Mouse (Mus musculus): ENCODE results near the gene Cmtm2a. TPM values are rescaled to one million over a fixed set of nuclear protein-coding genes. Genes with fewer than 3 reads are reported as not detected.
"Not testable (repeated sequence)": the region's sequence is repeated elsewhere in the genome, so short reads cannot be mapped to it uniquely, and the experiment has no call there.

The Cmtm2a gene
- polyA plus RNA-seq, 1 experiment from 2014 or later: not detected

DNA sequence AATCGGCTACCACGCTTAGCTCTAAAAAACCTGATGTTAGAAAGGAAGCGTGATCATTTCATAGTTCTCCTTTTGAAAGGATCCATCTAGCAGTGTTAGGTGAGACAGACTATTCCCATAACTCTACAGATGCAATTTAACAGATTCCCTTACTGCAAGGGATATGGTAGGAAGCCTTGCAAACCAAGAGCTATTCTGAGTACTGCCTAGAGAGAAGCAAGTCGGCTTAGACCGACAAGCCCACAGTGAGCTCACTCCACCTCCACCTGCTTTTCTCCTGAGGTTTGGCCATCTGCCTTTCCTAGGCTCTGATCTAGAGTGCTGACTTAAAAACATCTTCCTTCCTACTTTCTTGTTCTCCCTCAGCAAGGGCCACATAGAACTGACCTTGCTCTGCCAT lies 31.2 kb downstream of the Cmtm2a start:
- H3K9me3 ChIP-seq (replicated peaks; ENCODE audit: control insufficient read depth, low read length); H3K4me2 ChIP-seq (ENCODE audit: low read length); H3K4me1 ChIP-seq (ENCODE audit: control insufficient read depth, insufficient read depth, low read length); H3K9ac ChIP-seq (ENCODE audit: low read length); DNase-seq (ENCODE audit: low spot score); H3K27me3 ChIP-seq (replicated peaks; ENCODE audit: control insufficient read depth, insufficient read depth, low read length); H3K27ac ChIP-seq (ENCODE audit: low read depth, low read length); ATAC-seq; H3K4me3 ChIP-seq (ENCODE audit: low read depth, low read length): not testable (repeated sequence)
- 98% methylated on average over 5 of the region's 5 CpGs for WGBS
- H3K36me3 ChIP-seq (ENCODE audit: control insufficient read depth, insufficient read depth, low read length): peaks cover 26% of the 10 kb centered on the region

DNA sequence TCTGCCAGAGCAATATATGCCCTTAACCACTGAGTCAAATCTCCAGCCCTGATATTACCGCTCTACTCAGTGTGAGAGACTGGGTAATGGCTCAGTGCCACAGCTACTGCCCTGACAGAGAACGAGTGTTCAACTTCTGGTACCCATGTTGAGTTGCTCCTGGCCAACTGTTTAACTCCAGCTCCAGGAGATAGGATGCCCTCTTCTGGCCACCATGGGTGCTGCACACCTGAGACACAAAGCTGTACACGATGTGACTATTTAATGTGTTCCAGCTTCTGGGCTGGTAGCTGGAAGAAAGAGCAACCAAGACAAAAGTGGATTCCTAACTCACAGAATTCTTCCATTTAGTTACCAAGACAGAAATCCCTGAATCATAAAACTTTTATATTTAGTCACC lies 40.0 kb downstream of the Cmtm2a start:
- peak; percentile 10 for DNase-seq (ENCODE audit: low spot score)

DNA sequence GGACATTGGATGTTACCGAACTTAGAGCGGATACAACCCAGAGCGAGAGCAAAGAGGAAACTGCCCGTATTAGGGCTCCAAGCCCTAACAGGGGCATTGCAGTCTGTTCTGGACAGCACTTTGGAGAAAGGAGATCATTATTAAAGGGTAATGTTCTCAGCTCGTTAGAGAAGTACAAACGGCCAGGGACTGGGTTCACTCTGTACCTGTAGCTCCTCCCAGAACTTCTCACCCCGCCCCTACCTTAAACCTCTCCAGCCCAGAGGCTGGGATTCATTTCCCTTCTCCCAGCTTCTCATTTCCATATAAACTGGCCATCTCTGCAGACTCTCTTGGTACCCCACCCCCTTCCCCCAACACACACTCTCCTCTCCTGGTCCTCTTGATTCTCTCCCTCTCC lies 41.5 kb downstream of the Cmtm2a start:
- Histone ChIP-seq H3K4me1 (ENCODE audit: control insufficient read depth, insufficient read depth, low read length) (peaks cover 11% of the 10 kb centered on the region), H3K4me2 (ENCODE audit: low read length) (peak overlapping the region; percentile 78), H3K27ac (ENCODE audit: low read depth, low read length) (no peak overlapping the region), H3K9me3 (replicated peaks; ENCODE audit: control insufficient read depth, low read length) (no peaks in the 10 kb centered on the region), H3K9ac (ENCODE audit: low read length) (peak overlapping the region; percentile 71), H3K27me3 (replicated peaks; ENCODE audit: control insufficient read depth, insufficient read depth, low read length) (no peaks in the 10 kb centered on the region), H3K36me3 (ENCODE audit: control insufficient read depth, insufficient read depth, low read length) (no peaks in the 10 kb centered on the region), H3K4me3 (ENCODE audit: low read depth, low read length) (peak overlapping the region; percentile 62)
- under 1% methylated on average over 7 of the region's 7 CpGs for WGBS
- DNase-seq (ENCODE audit: low spot score) (peak; percentile 6), ATAC-seq (no peak)

More for the DNA sequence above, 40.0 kb downstream of the Cmtm2a start:
- no peak for ATAC-seq
- H3K36me3 ChIP-seq (ENCODE audit: control insufficient read depth, insufficient read depth, low read length): peaks cover 1% of the 10 kb centered on the region; the same call in 1 of the 2 replicates
- H3K9me3 ChIP-seq (replicated peaks; ENCODE audit: control insufficient read depth, low read length): no peaks in the 10 kb centered on the region
- H3K4me1 ChIP-seq (ENCODE audit: control insufficient read depth, insufficient read depth, low read length): peaks cover 5% of the 10 kb centered on the region; the same call in 1 of the 2 replicates
- no peak overlapping the region for H3K4me2 ChIP-seq (ENCODE audit: low read length)
- H3K9ac ChIP-seq (ENCODE audit: low read length): no peak overlapping the region
- H3K4me3 ChIP-seq (ENCODE audit: low read depth, low read length): no peak overlapping the region
- H3K27me3 ChIP-seq (replicated peaks; ENCODE audit: control insufficient read depth, insufficient read depth, low read length): no peaks in the 10 kb centered on the region
- H3K27ac ChIP-seq (ENCODE audit: low read depth, low read length): no peak overlapping the region
- WGBS: 87% methylated on average over 3 of the region's 3 CpGs

DNA sequence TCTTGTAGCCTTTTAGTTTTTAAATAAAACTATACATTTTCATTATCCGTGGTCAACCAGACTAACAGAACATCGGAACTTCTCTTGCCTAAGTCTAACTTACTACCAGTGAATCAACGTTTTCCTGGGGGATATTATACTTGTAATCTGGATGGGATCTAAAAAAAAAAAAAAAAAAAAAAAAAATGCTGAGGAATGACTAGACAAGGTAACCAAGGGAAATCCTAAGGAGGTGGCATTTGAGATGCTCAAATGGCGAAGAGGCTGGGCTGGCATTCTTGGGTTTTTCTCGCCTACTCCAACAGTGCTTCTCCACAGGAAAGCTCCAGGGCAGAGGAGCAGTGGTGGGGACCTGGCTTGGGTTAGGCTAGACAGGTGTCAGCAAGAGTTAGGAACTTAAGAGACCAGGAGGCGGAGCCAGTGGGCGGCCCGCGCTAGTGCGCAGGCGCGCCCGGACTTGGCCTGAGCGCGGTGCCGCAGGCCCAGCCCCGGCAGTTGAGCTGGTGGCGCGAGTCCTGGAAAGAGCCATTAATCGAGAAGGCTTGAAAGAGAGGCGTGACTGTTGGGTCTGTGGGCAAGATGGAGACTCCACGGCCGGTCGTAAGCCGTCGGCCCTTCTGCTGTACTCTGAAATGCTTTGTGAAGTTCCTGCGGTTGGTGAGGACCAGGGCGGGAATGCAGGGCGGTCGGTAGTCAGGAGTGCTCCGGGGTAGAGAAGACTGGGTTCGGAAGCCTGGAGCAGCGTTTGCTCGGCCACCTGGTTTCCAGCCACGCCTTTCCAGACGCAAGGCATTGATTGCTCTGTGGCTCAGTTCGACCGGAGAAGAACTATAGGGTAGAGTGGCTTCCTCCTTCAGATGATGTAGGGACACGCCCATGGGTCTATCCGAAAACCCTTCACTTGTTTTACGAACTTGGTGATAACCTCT lies 42.3 kb downstream of the Cmtm2a start, which contains the start of gene Cklf:
Gene Cklf (plus strand): TSS at position 423 of the 929 bp plus-strand sequence.
- H3K9me3 ChIP-seq (replicated peaks; ENCODE audit: control insufficient read depth, low read length): no peaks in the 10 kb centered on the region
- H3K4me3 ChIP-seq (ENCODE audit: low read depth, low read length): peak within 1 kb of the TSS; percentile 62
- DNase-seq (ENCODE audit: low spot score): peak; percentile 93
- H3K36me3 ChIP-seq (ENCODE audit: control insufficient read depth, insufficient read depth, low read length): no peaks in the 10 kb centered on the region
- peak within 1 kb of the TSS; percentile 71 for H3K9ac ChIP-seq (ENCODE audit: low read length)
- peak within 1 kb of the TSS; percentile 78 for H3K4me2 ChIP-seq (ENCODE audit: low read length)
- H3K27ac ChIP-seq (ENCODE audit: low read depth, low read length): peak within 1 kb of the TSS; percentile 55; the same call in 1 of the 2 replicates
- WGBS: 4% methylated on average over 41 of the region's 41 CpGs
- ATAC-seq: peak; percentile 85
- peaks cover 11% of the 10 kb centered on the region for H3K4me1 ChIP-seq (ENCODE audit: control insufficient read depth, insufficient read depth, low read length)
- no peaks in the 10 kb centered on the region for H3K27me3 ChIP-seq (replicated peaks; ENCODE audit: control insufficient read depth, insufficient read depth, low read length)

DNA sequence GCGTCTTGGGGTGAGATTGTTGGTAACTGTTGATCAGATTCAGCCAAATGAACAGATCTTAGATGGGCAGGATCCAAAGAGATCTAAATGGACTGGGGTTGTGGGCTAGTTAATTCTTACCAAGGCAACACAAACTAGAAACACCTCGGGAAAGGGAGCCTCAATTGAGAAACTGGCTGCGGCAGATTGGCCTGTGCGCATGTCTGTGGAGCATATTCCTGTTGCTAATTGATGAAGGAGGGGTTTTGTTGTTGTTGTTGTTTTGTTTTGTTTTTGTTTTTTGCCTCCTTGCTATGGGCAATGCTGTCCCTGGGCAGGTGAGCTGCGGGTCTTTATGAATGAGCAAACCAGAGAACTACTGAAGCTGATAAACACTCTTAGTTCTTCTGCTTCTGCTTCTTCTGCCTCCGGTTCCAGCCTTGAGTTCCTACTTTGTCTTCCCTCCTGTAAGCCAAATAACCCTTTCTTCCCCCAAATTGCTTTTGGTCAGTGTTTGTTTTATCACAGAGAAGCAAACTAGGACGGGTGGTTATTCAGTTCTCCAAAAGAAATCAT lies 43.5 kb downstream of the Cmtm2a start:
- ATAC-seq (no peak), DNase-seq (ENCODE audit: low spot score) (no peak)
- H3K4me1 ChIP-seq (ENCODE audit: control insufficient read depth, insufficient read depth, low read length): peaks cover 11% of the 10 kb centered on the region
- peaks cover 5% of the 10 kb centered on the region for H3K36me3 ChIP-seq (ENCODE audit: control insufficient read depth, insufficient read depth, low read length)
- no peaks in the 10 kb centered on the region for H3K9me3 ChIP-seq (replicated peaks; ENCODE audit: control insufficient read depth, low read length)
- H3K4me3 ChIP-seq (ENCODE audit: low read depth, low read length): no peak overlapping the region
- H3K9ac ChIP-seq (ENCODE audit: low read length): no peak overlapping the region
- H3K27me3 ChIP-seq (replicated peaks; ENCODE audit: control insufficient read depth, insufficient read depth, low read length): no peaks in the 10 kb centered on the region
- no peak overlapping the region for H3K4me2 ChIP-seq (ENCODE audit: low read length)
- WGBS: 88% methylated on average over 7 of the region's 7 CpGs
- H3K27ac ChIP-seq (ENCODE audit: low read depth, low read length): no peak overlapping the region

DNA sequence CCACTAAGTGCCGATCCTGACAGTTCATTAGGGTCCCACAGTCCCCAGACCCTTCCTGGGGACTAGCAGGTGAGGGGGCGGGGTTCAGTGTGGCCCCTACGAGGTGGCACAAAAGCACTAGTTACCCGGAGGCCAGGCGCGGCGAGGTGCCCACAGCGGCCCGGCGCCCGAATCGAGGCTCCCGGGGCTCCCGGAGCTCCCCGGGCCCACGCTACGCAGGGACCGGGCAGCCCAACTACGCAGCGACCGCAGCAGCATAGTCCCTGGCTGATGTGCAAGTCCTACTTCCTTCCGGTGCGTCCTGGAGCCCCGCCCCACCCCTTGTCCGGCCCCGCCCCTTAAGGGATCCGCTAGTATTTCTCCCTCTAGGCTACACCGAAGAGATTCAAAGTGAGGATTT lies 44.7 kb downstream of the Cmtm2a start, which contains the start of gene Tk2:
Gene Tk2 (minus strand): TSS at position 283 of the 400 bp plus-strand sequence.
- Histone ChIP-seq H3K27me3 (replicated peaks; ENCODE audit: control insufficient read depth, insufficient read depth, low read length) (no peaks in the 10 kb centered on the region), H3K27ac (ENCODE audit: low read depth, low read length) (no peak within 1 kb of the TSS; the same call in 1 of the 2 replicates), H3K4me2 (ENCODE audit: low read length) (peak within 1 kb of the TSS; percentile 86), H3K4me3 (ENCODE audit: low read depth, low read length) (peak within 1 kb of the TSS; percentile 84), H3K4me1 (ENCODE audit: control insufficient read depth, insufficient read depth, low read length) (peaks cover 11% of the 10 kb centered on the region), H3K9ac (ENCODE audit: low read length) (peak within 1 kb of the TSS; percentile 86), H3K9me3 (replicated peaks; ENCODE audit: control insufficient read depth, low read length) (no peaks in the 10 kb centered on the region), H3K36me3 (ENCODE audit: control insufficient read depth, insufficient read depth, low read length) (peaks cover 10% of the 10 kb centered on the region)
- DNase-seq (ENCODE audit: low spot score) (peak; percentile 87), ATAC-seq (peak; percentile 92)
- WGBS: under 1% methylated on average over 28 of the region's 28 CpGs

DNA sequence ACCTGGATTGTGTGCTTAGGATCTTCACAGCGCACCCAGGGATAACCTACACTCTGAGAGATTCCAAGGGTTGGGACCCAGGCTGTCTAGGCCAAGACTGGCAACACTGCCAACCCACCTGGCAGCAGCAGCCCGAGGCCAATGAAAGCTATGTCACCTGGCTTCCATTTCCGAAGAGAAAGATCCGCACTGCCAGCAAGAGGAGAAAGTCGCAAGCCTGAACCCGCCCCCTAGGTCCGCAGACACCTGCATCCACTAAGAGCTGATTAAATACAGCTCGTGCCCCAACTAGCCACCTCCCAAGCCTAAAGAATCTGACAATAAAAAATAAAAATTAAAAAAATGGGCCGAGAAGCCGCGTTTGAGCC lies 45.1 kb downstream of the Cmtm2a start:
- ATAC-seq: no peak; the same call in none of the 2 replicates
- DNase-seq (ENCODE audit: low spot score): no peak
- peak overlapping the region; percentile 86 for H3K9ac ChIP-seq (ENCODE audit: low read length)
- H3K4me1 ChIP-seq (ENCODE audit: control insufficient read depth, insufficient read depth, low read length): peaks cover 11% of the 10 kb centered on the region
- 5% methylated on average over 11 of the region's 11 CpGs for WGBS
- peak overlapping the region; percentile 86 for H3K4me2 ChIP-seq (ENCODE audit: low read length)
- peak overlapping the region; percentile 84 for H3K4me3 ChIP-seq (ENCODE audit: low read depth, low read length)
- no peak overlapping the region for H3K27ac ChIP-seq (ENCODE audit: low read depth, low read length)
- no peaks in the 10 kb centered on the region for H3K27me3 ChIP-seq (replicated peaks; ENCODE audit: control insufficient read depth, insufficient read depth, low read length)
- H3K36me3 ChIP-seq (ENCODE audit: control insufficient read depth, insufficient read depth, low read length): peaks cover 14% of the 10 kb centered on the region
- no peaks in the 10 kb centered on the region for H3K9me3 ChIP-seq (replicated peaks; ENCODE audit: control insufficient read depth, low read length)

DNA sequence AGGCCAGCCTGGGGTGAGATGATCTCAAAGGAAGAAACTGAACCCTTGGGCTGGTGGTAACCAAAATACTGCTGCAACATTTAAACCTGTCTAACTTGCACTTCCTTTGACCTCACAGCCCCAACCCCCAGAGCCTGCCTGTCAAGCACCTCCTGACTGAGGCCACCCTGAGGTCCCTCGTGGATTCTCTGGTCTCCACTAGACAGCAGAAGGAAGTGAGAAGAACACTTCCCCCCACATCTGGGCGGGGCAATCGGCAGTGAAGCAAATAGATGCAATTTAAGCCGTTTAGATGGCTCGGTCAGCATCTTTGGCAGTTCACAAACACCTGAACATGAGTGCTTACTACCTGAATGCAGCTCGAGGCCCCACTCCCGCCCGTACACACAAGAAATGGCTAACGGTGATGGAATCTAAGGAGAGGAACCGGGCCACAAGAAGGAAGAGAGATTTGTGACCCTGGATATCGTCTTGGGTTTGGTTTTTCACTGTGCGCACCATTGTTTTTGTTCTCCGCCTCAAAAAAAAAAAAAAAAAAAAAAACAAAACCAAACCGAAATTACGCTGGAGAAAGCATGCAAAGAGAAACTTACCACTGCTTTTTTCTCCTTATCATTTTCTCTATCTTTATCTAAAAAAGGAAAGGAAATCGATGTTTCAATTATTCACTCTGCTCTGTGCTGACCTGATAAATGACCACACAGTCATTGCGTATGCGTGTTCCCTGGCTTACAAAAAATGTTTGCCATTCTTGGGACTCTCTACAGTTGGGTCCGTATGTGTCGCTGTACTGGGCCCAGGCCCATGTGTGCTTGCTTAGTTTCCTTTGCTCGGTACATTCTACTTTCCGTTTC lies 45.7 kb downstream of the Cmtm2a start:
- peaks cover 11% of the 10 kb centered on the region for H3K4me1 ChIP-seq (ENCODE audit: control insufficient read depth, insufficient read depth, low read length)
- peak overlapping the region; percentile 84 for H3K4me3 ChIP-seq (ENCODE audit: low read depth, low read length)
- H3K27me3 ChIP-seq (replicated peaks; ENCODE audit: control insufficient read depth, insufficient read depth, low read length): no peaks in the 10 kb centered on the region
- peaks cover 20% of the 10 kb centered on the region for H3K36me3 ChIP-seq (ENCODE audit: control insufficient read depth, insufficient read depth, low read length)
- no peak for DNase-seq (ENCODE audit: low spot score)
- no peak for ATAC-seq
- peak overlapping the region; percentile 86 for H3K9ac ChIP-seq (ENCODE audit: low read length)
- no peak overlapping the region for H3K27ac ChIP-seq (ENCODE audit: low read depth, low read length)
- 76% methylated on average over 22 of the region's 22 CpGs for WGBS
- H3K4me2 ChIP-seq (ENCODE audit: low read length): peak overlapping the region; percentile 86
- H3K9me3 ChIP-seq (replicated peaks; ENCODE audit: control insufficient read depth, low read length): no peaks in the 10 kb centered on the region

All from forebrain, embryonic 14.5 days (tissue).